Mouse (Mus musculus): ENCODE measurements at regions not wholly inside any gene's neighbourhood (a gene's known extent, or its start where the extent isn't known, plus 50 kb on each side); places are given as distances from the start of the nearest gene placed in this dataset.

- TF ChIP-seq CTCF (conservative IDR thresholded peaks at IDR 0.05; ENCODE audit: low read length) (no peak), POU5F1 (IDR thresholded peaks at IDR 0.05; ENCODE audit: borderline replicate concordance, low read length) (no peak)
Measured at GRCm38 (mm10) chr6:51727191-51727590, 203.5 kb downstream of the Snx10 start.

All from E14TG2a.4 (cell line).